Mouse (Mus musculus) thymus, postnatal 10 days (tissue): ENCODE results near the gene Vmn1r16.
"Not testable (repeated sequence)": the region's sequence is repeated elsewhere in the genome, so short reads cannot be mapped to it uniquely, and the experiment has no call there.

Source experiments
- DNase-seq, 2 experiments: peaks; one replicate each; pipeline ENCODE4 v3.0.0; 2021; ENCODE audit warnings: low spot score in 2 of 2

The Vmn1r16 gene

GRCm38 (mm10) chr6:57329394-57329793, at the start of gene Vmn1r16:
Vmn1r16 (minus strand) TSS chr6:57329494.
- DNase-seq = no peak

GRCm38 (mm10) chr6:57367496-57367895, 38.2 kb upstream of the Vmn1r16 start:
- DNase-seq = no peak

- not testable (repeated sequence) for DNase-seq
Measured at GRCm38 (mm10) chr6:57365866-57366265, 36.6 kb upstream of the Vmn1r16 start.

- DNase-seq = no peak
Measured at GRCm38 (mm10) chr6:57363627-57364026, 34.3 kb upstream of the Vmn1r16 start, which contains the start of gene Vmn1r17. Vmn1r17 (minus strand) TSS chr6:57363727.

- no peak for DNase-seq
Measured at GRCm38 (mm10) chr6:57356864-57357263, 27.6 kb upstream of the Vmn1r16 start.

- DNase-seq = no peak
Measured at GRCm38 (mm10) chr6:57326176-57326575, 3.1 kb downstream of the Vmn1r16 start.

- DNase-seq = no peak
Measured at GRCm38 (mm10) chr6:57278952-57279351, 50.3 kb downstream of the Vmn1r16 start.

GRCm38 (mm10) chr6:57272517-57272916, 56.8 kb downstream of the Vmn1r16 start:
- no peak for DNase-seq

GRCm38 (mm10) chr6:57271881-57272280, 57.4 kb downstream of the Vmn1r16 start:
- no peak for DNase-seq
